Mouse (Mus musculus) erythroblast, embryonic 14.5 days (primary cell): ENCODE measurements around the gene Frmd6.

ENCODE experiments used
- GATA1 ChIP-seq: IDR thresholded peaks from 2 replicates; pipeline ENCODE4 v1.6.1; 2012; ENCODE audit warnings: low read length, inconsistent platforms, mixed read lengths
- TAL1 ChIP-seq: IDR thresholded peaks from 3 replicates; pipeline ENCODE4 v1.6.1; 2012; ENCODE audit warnings: low read length, inconsistent platforms, mixed read lengths

DNA sequence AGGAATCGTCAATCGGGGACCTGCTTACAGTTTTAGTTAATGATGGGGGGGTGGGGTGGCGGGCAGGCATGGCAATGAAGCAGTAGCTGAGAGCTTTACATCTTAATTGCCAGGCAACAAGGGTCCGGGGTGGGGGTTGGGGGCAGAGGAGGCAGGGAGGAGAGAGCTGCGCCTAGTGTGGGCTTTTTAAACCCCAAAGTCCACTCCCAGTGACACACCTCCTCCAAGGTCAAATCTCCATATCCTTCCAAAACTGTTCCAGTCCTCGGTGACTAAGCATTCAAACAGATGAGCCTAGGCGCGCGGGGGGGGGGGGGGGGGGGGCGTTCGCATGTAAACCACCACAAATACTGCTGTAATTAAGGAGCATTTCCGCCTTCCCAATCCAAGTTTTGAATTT lies 111.8 kb downstream of the Frmd6 start:
- TF ChIP-seq TAL1 (no peak), GATA1 (no peak)
